Mouse (Mus musculus): ENCODE data around the gene Ccr1l1. TPM values are rescaled to one million over a fixed set of nuclear protein-coding genes. Genes with fewer than 3 reads are reported as not detected.
"Not testable (repeated sequence)": the region's sequence is repeated elsewhere in the genome, so short reads cannot be mapped to it uniquely, and the experiment has no call there.

Ccr1l1 gene
- total RNA-seq, 2 experiments from 2014 or later, result not detected

- H3K27ac ChIP-seq, result no peak overlapping the region
- H3K4me3 ChIP-seq, result no peak overlapping the region
- no peak for TF ChIP-seq CTCF (conservative IDR thresholded peaks at IDR 0.05)
- DNase-seq (ENCODE audit: low spot score in 2 of 2), result no peak
These were observed 3.7 kb upstream of the Ccr1l1 start for GRCm38 (mm10) chr9:123981909-123982308.

GRCm38 (mm10) chr9:123980858-123981475, 2.8 kb upstream of the Ccr1l1 start:
- not testable (repeated sequence) for H3K27ac ChIP-seq; DNase-seq (ENCODE audit: low spot score in 2 of 2); H3K4me3 ChIP-seq

GRCm38 (mm10) chr9:123976876-123977663, 1.1 kb downstream of the Ccr1l1 start:
- no peak for TF ChIP-seq CTCF (conservative IDR thresholded peaks at IDR 0.05)
- no peak for DNase-seq (ENCODE audit: low spot score in 2 of 2)
- Histone ChIP-seq H3K4me3 (no peak overlapping the region), H3K27ac (no peak overlapping the region)

- TF ChIP-seq CTCF (conservative IDR thresholded peaks at IDR 0.05), result no peak
- no peak for DNase-seq (ENCODE audit: low spot score in 2 of 2)
These were observed 2.6 kb downstream of the Ccr1l1 start for GRCm38 (mm10) chr9:123975630-123976029.

GRCm38 (mm10) chr9:123968290-123968912, 9.8 kb downstream of the Ccr1l1 start, which contains the start of gene Ccr1:
TSS of gene Ccr1 (minus strand) at chr9:123968692.
- no peak for DNase-seq (ENCODE audit: low spot score in 2 of 2)
- no peak for TF ChIP-seq CTCF (conservative IDR thresholded peaks at IDR 0.05)
- no peak within 1 kb of the TSS for H3K4me3 ChIP-seq
- H3K27ac ChIP-seq, result no peak within 1 kb of the TSS

More at GRCm38 (mm10) chr9:123975630-123976029, 2.6 kb downstream of the Ccr1l1 start:
- H3K27ac ChIP-seq, result no peak overlapping the region
- no peak overlapping the region for H3K4me3 ChIP-seq

- H3K27ac ChIP-seq, H3K4me3 ChIP-seq: not testable (repeated sequence)
These were observed 11.2 kb downstream of the Ccr1l1 start for GRCm38 (mm10) chr9:123966858-123967495.

GRCm38 (mm10) chr9:123964776-123965175, 13.4 kb downstream of the Ccr1l1 start:
- no peak for TF ChIP-seq CTCF (conservative IDR thresholded peaks at IDR 0.05)
- Histone ChIP-seq H3K4me3 (no peak overlapping the region), H3K27ac (no peak overlapping the region)
- no peak for DNase-seq (ENCODE audit: low spot score in 2 of 2)

More at GRCm38 (mm10) chr9:123966858-123967495, 11.2 kb downstream of the Ccr1l1 start:
- DNase-seq (ENCODE audit: low spot score in 2 of 2), result not testable (repeated sequence)

GRCm38 (mm10) chr9:123960161-123960560, 18.0 kb downstream of the Ccr1l1 start:
- Histone ChIP-seq H3K27ac (no peak overlapping the region), H3K4me3 (no peak overlapping the region)
- no peak for DNase-seq (ENCODE audit: low spot score in 2 of 2)
- no peak for TF ChIP-seq CTCF (conservative IDR thresholded peaks at IDR 0.05)

GRCm38 (mm10) chr9:123957911-123958413, 20.2 kb downstream of the Ccr1l1 start:
- H3K27ac ChIP-seq, result no peak overlapping the region
- TF ChIP-seq CTCF (conservative IDR thresholded peaks at IDR 0.05), result no peak
- no peak for DNase-seq (ENCODE audit: low spot score in 2 of 2)
- no peak overlapping the region for H3K4me3 ChIP-seq

GRCm38 (mm10) chr9:123956892-123957291, 21.3 kb downstream of the Ccr1l1 start:
- H3K4me3 ChIP-seq, result no peak overlapping the region
- TF ChIP-seq CTCF (conservative IDR thresholded peaks at IDR 0.05), result no peak
- no peak for DNase-seq (ENCODE audit: low spot score in 2 of 2)
- H3K27ac ChIP-seq, result no peak overlapping the region

- DNase-seq (ENCODE audit: low spot score in 2 of 2), result no peak
- Histone ChIP-seq H3K4me3 (no peak overlapping the region), H3K27ac (peak overlapping the region; percentile 39; the same call in 1 of the 2 replicates)
- no peak for TF ChIP-seq CTCF (conservative IDR thresholded peaks at IDR 0.05)
These were observed 24.7 kb downstream of the Ccr1l1 start for GRCm38 (mm10) chr9:123953551-123953950.

GRCm38 (mm10) chr9:123951176-123951575, 27.0 kb downstream of the Ccr1l1 start:
- Histone ChIP-seq H3K4me3 (no peak overlapping the region), H3K27ac (no peak overlapping the region)
- TF ChIP-seq CTCF (conservative IDR thresholded peaks at IDR 0.05), result no peak
- DNase-seq (ENCODE audit: low spot score in 2 of 2), result no peak

GRCm38 (mm10) chr9:123949432-123949831, 28.8 kb downstream of the Ccr1l1 start:
- no peak overlapping the region for H3K4me3 ChIP-seq
- TF ChIP-seq CTCF (conservative IDR thresholded peaks at IDR 0.05), result no peak
- 0 out of 2 replicates have a peak overlapping the region, but pooled peaks have one; percentile 0 for H3K27ac ChIP-seq
- no peak for DNase-seq (ENCODE audit: low spot score in 2 of 2)

Data from layer of hippocampus, adult 2 months (tissue).